Mouse (Mus musculus): ENCODE data around the gene Sult6b2.

GRCm38 (mm10) chr6:142767305-142767704 is 37.0 kb downstream of the Sult6b2 start:
- TF ChIP-seq FLI1 (IDR thresholded peaks at IDR 0.05; ENCODE audit: low read length) (no peak), GATA1 (IDR thresholded peaks at IDR 0.05; ENCODE audit: borderline replicate concordance, low read length) (no peak)
